Mouse (Mus musculus) embryonic facial prominence, embryonic 14.5 days (tissue): Measurements from ENCODE around the gene Wnt11. TPM values are rescaled to one million over a fixed set of nuclear protein-coding genes. Genes with fewer than 3 reads are reported as not detected.

Experiments
- ATAC-seq: fragments of 200-750 bp; cut with Nextera tagmentation; 2 replicates; pipeline ENCODE4 v1.8.0; 2017; ENCODE audit warnings: low read depth, moderate number of reproducible peaks, moderate TSS enrichment
- DNase-seq: peaks from one replicate; pipeline ENCODE4 v3.0.0-alpha.2; 2015; ENCODE audit warnings: low spot score
- H3K27ac ChIP-seq: fragments of 300-500 bp; sonication (generic); replicated peaks from 2 replicates; pipeline ENCODE4 v1.5.1; 2014; ENCODE audit warnings: low read depth, mild to moderate bottlenecking, low read length, moderate library complexity
- H3K27me3 ChIP-seq: fragments of 300-500 bp; sonication (generic); replicated peaks from 2 replicates; pipeline ENCODE4 v1.6.1; 2014; ENCODE audit warnings: low read length; ENCODE audit not compliant: control insufficient read depth, insufficient read depth
- H3K36me3 ChIP-seq: fragments of 300-500 bp; sonication (generic); 2 replicates; pipeline ENCODE4 v1.6.1; 2014; ENCODE audit warnings: low read length, mixed read lengths; ENCODE audit not compliant: control insufficient read depth, insufficient read depth
- H3K4me1 ChIP-seq: fragments of 300-500 bp; sonication (generic); 2 replicates; pipeline ENCODE4 v1.6.1; 2014; ENCODE audit warnings: antibody characterized with exemption, low read length; ENCODE audit not compliant: control insufficient read depth, insufficient read depth
- H3K4me2 ChIP-seq: fragments of 300-500 bp; sonication (generic); 2 replicates; pipeline ENCODE4 v1.6.1; 2014; ENCODE audit warnings: low read depth, mild to moderate bottlenecking, low read length, moderate library complexity, mixed read lengths
- H3K4me3 ChIP-seq: fragments of 300-500 bp; sonication (generic); 2 replicates; pipeline ENCODE4 v1.5.1; 2014; ENCODE audit warnings: low read depth, mild to moderate bottlenecking, low read length
- H3K9ac ChIP-seq: fragments of 300-500 bp; sonication (generic); 2 replicates; pipeline ENCODE4 v1.6.1; 2014; ENCODE audit warnings: low read depth, mild to moderate bottlenecking, low read length, moderate library complexity, mixed read lengths
- H3K9me3 ChIP-seq: fragments of 300-500 bp; sonication (generic); 2 replicates; pipeline ENCODE4 v1.6.1; 2016; ENCODE audit warnings: low read length; ENCODE audit not compliant: control insufficient read depth
- WGBS: fragments of 180-500 bp; shearing (Covaris S2); extraction: QIAGEN DNeasy Blood & Tissue Kit; methylation state at CpG from one replicate; pipeline ENCODE4 v1.1.7; 2014; 5-methylcytosine and 5-hydroxymethylcytosine counted together
- polyA plus RNA-seq: library from polyadenylated mRNA; unstranded; fragments of >200 nt; fragmentation: Nextera tagmentation; extraction: Ambion mirVana; gene quantifications from 2 replicates; pipeline ENCODE4 v1.2.1, GENCODE M21; 2014

The Wnt11 gene
- polyA plus RNA-seq, 1 experiment from 2014 or later, result 20.2 TPM

DNA sequence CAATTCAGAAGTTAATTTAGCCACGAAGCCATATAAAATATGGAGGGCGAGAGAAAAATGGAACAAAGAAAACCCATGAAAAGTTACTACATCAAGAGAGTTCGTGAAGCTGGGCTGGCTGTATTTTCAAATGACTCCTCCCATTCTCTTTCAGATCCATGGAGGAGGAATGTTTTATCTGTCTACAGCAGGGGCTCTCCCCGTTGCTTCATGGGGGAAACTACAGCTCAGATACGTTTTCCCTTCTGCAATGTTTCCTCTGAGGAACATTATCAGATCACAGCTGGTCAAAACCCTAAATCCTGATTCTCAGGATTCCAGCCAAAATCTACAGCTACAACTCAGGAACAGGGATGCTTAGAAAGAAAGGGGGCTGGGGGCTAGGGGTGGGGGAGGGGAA, 59.9 kb downstream of the Wnt11 start:
- no peak overlapping the region for H3K9ac ChIP-seq
- ATAC-seq, result no peak
- no peak overlapping the region for H3K4me2 ChIP-seq
- H3K36me3 ChIP-seq, result no peaks in the 10 kb centered on the region
- H3K27me3 ChIP-seq, result no peaks in the 10 kb centered on the region
- H3K9me3 ChIP-seq, result no peaks in the 10 kb centered on the region
- DNase-seq, result peak; percentile 65
- 51% methylated on average over 5 of the region's 5 CpGs for WGBS
- H3K27ac ChIP-seq, result no peak overlapping the region; the same call in 1 of the 2 replicates
- peaks cover 29% of the 10 kb centered on the region for H3K4me1 ChIP-seq
- no peak overlapping the region for H3K4me3 ChIP-seq

DNA sequence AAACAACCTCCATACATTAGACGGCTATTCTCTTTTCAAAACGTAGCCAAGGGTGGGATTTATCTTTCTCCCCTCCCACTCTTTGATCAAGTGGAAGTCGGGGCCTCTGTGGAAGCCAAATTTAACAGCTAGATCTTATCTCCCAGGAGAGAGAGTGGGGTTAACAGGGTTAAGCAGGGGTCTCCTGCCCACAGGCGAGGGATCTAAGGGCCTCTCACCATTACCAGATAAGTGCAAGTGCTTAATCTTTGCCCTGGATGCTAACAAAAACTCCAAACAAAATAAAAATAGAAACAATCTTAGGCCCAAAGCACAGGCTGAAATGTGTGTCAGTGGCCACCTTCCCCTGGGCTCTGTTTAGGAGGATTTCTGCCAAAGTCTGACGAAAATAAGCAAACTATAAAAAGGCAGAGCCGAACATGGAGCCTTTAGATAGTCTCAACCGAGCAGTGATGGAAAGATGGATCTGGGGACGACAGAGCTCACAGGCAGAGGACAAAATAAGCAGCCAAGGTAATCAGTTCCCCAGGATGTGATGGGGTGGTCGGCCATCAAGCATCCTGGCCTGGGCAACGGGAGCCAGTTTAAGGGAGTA, 60.7 kb downstream of the Wnt11 start:
- ATAC-seq (0 out of 2 replicates have a peak, but pooled peaks have one; percentile 21), DNase-seq (no peak)
- H3K4me1 ChIP-seq, result peaks cover 34% of the 10 kb centered on the region
- no peaks in the 10 kb centered on the region for H3K36me3 ChIP-seq
- no peaks in the 10 kb centered on the region for H3K9me3 ChIP-seq
- no peaks in the 10 kb centered on the region for H3K27me3 ChIP-seq
- H3K4me2 ChIP-seq, result no peak overlapping the region
- H3K27ac ChIP-seq, result peak overlapping the region; percentile 29
- 33% methylated on average over 10 of the region's 10 CpGs for WGBS
- H3K9ac ChIP-seq, result no peak overlapping the region
- no peak overlapping the region for H3K4me3 ChIP-seq

DNA sequence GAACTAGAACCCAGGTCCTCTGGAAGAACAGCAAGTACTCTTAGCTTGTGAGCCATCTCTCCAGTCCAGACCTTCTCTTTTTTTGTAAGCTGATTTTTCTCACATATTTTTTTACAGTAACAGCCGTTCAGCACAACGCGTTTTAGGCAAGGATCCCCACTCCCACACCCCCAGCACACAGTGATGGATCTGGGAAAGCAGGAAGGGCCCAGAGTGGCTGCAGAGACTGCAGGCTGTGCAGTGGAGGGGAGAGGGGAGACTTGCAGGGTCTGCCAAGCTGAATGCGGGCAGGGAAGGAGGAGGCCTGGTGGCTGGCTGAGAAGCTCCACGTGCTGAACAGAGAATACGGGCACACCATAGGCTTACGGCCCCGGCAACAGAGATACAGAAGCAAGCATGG, 62.4 kb downstream of the Wnt11 start:
- Histone ChIP-seq H3K4me1 (peaks cover 29% of the 10 kb centered on the region), H3K4me3 (no peak overlapping the region), H3K27ac (no peak overlapping the region), H3K4me2 (no peak overlapping the region), H3K27me3 (no peaks in the 10 kb centered on the region), H3K9me3 (peaks cover 5% of the 10 kb centered on the region; the same call in 1 of the 2 replicates), H3K36me3 (no peaks in the 10 kb centered on the region), H3K9ac (no peak overlapping the region)
- 85% methylated on average over 8 of the region's 8 CpGs for WGBS
- ATAC-seq (no peak), DNase-seq (no peak)

DNA sequence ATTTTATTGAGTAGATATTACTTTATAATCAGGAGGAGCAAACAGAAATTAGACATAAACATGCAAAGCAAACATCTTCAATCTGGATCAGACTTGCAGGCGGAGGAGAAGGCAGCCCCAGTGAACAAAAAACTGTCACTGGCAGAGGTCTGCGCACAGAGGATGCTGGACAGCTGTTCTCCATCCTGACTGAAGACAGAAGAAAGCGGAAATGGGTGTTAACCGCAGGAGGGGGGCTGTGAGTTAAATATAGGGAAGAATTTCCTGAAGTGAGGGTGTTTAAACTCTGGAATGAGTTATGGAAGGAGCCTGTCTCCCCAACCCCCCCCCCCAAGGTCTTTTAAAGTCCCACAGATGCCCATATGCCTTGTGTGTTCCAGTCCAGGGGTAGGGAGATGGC, 64.9 kb downstream of the Wnt11 start:
- H3K4me1 ChIP-seq, result peaks cover 31% of the 10 kb centered on the region
- peak; percentile 81 for DNase-seq

DNA sequence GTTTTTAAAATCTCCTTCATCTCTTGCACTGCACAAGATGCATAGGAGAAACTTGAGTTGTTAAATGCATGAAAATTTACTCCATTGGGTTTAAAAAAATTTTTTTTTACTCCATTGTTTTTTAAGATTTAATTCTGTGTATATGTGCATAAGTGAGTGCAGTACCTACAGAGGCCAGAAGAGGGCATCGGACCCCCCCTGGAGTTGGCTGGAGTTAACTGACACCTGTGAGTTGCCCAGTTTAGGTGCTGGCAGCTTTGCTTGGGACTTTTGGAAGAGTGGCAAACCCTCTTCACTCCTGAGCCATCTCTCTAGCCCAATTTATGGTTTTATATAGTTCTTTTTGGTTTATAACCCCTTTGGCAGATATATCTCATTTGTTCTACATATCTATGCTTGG, 66.2 kb downstream of the Wnt11 start:
- DNase-seq, result no peak

More for the DNA sequence above, 64.9 kb downstream of the Wnt11 start:
- WGBS, result 42% methylated on average over 4 of the region's 4 CpGs
- Histone ChIP-seq H3K9ac (no peak overlapping the region), H3K9me3 (peaks cover 5% of the 10 kb centered on the region; the same call in 1 of the 2 replicates), H3K4me2 (no peak overlapping the region), H3K27ac (0 out of 2 replicates have a peak overlapping the region, but pooled peaks have one; percentile 24), H3K36me3 (no peaks in the 10 kb centered on the region), H3K27me3 (no peaks in the 10 kb centered on the region), H3K4me3 (no peak overlapping the region)
- peak; percentile 39; the same call in 1 of the 2 replicates for ATAC-seq

DNA sequence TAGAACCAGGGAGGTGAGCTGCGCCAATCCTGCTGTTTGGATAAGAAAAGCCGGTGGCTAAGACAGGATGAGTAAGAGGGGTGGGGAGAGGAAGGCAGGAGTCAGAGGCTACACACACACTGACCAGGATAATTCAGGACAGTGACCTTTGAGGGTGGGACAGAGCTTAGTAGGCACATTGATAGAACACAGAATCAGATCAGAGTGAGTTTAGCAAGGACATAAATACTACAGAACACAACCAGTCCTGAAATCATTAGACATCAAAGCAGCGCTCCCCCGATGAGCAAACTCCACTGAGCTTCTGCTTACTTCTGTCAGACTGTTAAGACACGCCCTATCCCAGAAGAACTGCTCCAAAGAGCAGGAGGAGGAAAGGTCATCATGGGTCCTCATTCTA, 69.0 kb downstream of the Wnt11 start:
- DNase-seq, result no peak
- peaks cover 27% of the 10 kb centered on the region for H3K4me1 ChIP-seq
- H3K27ac ChIP-seq, result no peak overlapping the region
- H3K9me3 ChIP-seq, result peaks cover 5% of the 10 kb centered on the region; the same call in 1 of the 2 replicates
- H3K9ac ChIP-seq, result no peak overlapping the region
- no peak for ATAC-seq
- H3K4me2 ChIP-seq, result no peak overlapping the region
- H3K27me3 ChIP-seq, result no peaks in the 10 kb centered on the region
- H3K36me3 ChIP-seq, result no peaks in the 10 kb centered on the region
- no peak overlapping the region for H3K4me3 ChIP-seq
- 45% methylated on average over 5 of the region's 5 CpGs for WGBS

More for the DNA sequence above, 66.2 kb downstream of the Wnt11 start:
- Histone ChIP-seq H3K4me2 (no peak overlapping the region), H3K4me3 (no peak overlapping the region), H3K36me3 (no peaks in the 10 kb centered on the region), H3K9me3 (peaks cover 5% of the 10 kb centered on the region; the same call in 1 of the 2 replicates), H3K27ac (no peak overlapping the region), H3K27me3 (no peaks in the 10 kb centered on the region), H3K9ac (no peak overlapping the region), H3K4me1 (peaks cover 32% of the 10 kb centered on the region)
- no peak for ATAC-seq
- 91% methylated on average over 1 of the region's 1 CpGs for WGBS

Other genes with a start within 250 kb of the Wnt11 start
- 34.0 and 34.1 TPM in 2 replicates for gene Emsy, start 178.3 kb upstream of the Wnt11 start, polyA plus RNA-seq
- 58.0 and 60.3 TPM in 2 replicates for gene Thap12, start 132.0 kb upstream of the Wnt11 start, polyA plus RNA-seq